Mouse (Mus musculus) Patski (cell line): ENCODE results near the gene Npff. TPM values are rescaled to one million over a fixed set of nuclear protein-coding genes. Genes with fewer than 3 reads are reported as not detected.

Experiments used
- ATAC-seq: fragments of 100-300 bp; one replicate; pipeline ENCODE4 v1.8.0; 2021
- CTCF ChIA-PET: fragments of 350-600 bp; sonication (Branson Sonifier 250); formaldehyde crosslinking; loops from one replicate; lab custom pipeline; 2022; ENCODE audit warnings: inconsistent platforms; lab: Charles Lee
- POLR2A ChIA-PET: fragments of 350-600 bp; sonication (Branson Sonifier 250); formaldehyde crosslinking; loops from one replicate; lab custom pipeline; 2022; ENCODE audit warnings: antibody characterized with exemption, inconsistent platforms; lab: Charles Lee
- DNase-seq: peaks from one replicate; pipeline ENCODE4 v3.0.0-alpha.2; 2011; ENCODE audit warnings: low read depth, low spot score
- H3K27me3 ChIP-seq: fragments of 371-371 bp; one replicate; pipeline ENCODE4 v1.5.1; 2021
- CTCF ChIP-seq: fragments of 100-300 bp; IDR thresholded peaks from one replicate; pipeline ENCODE4 v1.5.1; 2021
- in situ Hi-C: fragments of 300-500 bp; cut with MboI; formaldehyde crosslinking; loops from 3 replicates; pipeline ENCODE4 v1.11.1; 2018; ENCODE audit warnings: low pct_unique_long_range_greater_than_20kb, mixed read lengths
- polyA plus RNA-seq: library from polyadenylated mRNA; unstranded; gene quantifications from one replicate; pipeline ENCODE4 v1.2.3, GENCODE M21; 2021

The Npff gene
- polyA plus RNA-seq, 1 experiment from 2014 or later: 0.83 TPM

GRCm38 (mm10) chr15:102513004-102513403 is 11.7 kb downstream of the Npff start:
- in situ Hi-C loops: no loop called here
- no peak for ATAC-seq
- DNase-seq: no peak
- CTCF ChIA-PET: interaction anchor here (0.8 to 1.4 kb wide), 2 partner anchors 8 to 13 kb away, joined by 3 read pairs; no protein-coding TSS in a partner anchor
- POLR2A ChIA-PET: no interaction called here
- no peak for TF ChIP-seq CTCF
- no peaks in the 10 kb centered on the region for H3K27me3 ChIP-seq

GRCm38 (mm10) chr15:102512471-102512870 is 12.3 kb downstream of the Npff start:
- ChIA-PET CTCF (interaction anchor here (0.8 to 1.4 kb wide), 2 partner anchors 8 to 12 kb away, joined by 3 read pairs; no protein-coding TSS in a partner anchor), POLR2A (interaction anchor here (0.8 kb wide), 1 partner anchor 32 kb away, joined by 3 read pairs; no protein-coding TSS in a partner anchor)
- ATAC-seq: no peak
- in situ Hi-C loops: no loop called here
- no peaks in the 10 kb centered on the region for H3K27me3 ChIP-seq
- DNase-seq: no peak
- no peak for TF ChIP-seq CTCF

GRCm38 (mm10) chr15:102512010-102512409 is 12.7 kb downstream of the Npff start:
- ChIA-PET CTCF (no interaction called here), POLR2A (interaction anchor here (0.8 to 2.5 kb wide), 2 partner anchors 10 to 33 kb away, joined by 3 to 8 read pairs; no protein-coding TSS in a partner anchor)
- in situ Hi-C loops: no loop called here
- ATAC-seq (no peak), DNase-seq (no peak)
- H3K27me3 ChIP-seq: no peaks in the 10 kb centered on the region
- TF ChIP-seq CTCF: no peak

- TF ChIP-seq CTCF: no peak
- in situ Hi-C loops: no loop called here
- ChIA-PET CTCF (interaction anchor here (0.9 to 1.5 kb wide), 2 partner anchors 13 to 14 kb away, joined by 3 to 6 read pairs; partner anchors contain the start of gene Npff), POLR2A (interaction anchor here (0.5 to 2.5 kb wide), 3 partner anchors 10 to 14 kb away, joined by 3 to 8 read pairs (median 5); no protein-coding TSS in a partner anchor)
- H3K27me3 ChIP-seq: no peaks in the 10 kb centered on the region
- DNase-seq (no peak), ATAC-seq (no peak)
Observed at GRCm38 (mm10) chr15:102511285-102511833, 13.4 kb downstream of the Npff start.

GRCm38 (mm10) chr15:102510590-102511284 is 14.0 kb downstream of the Npff start:
- no peak for TF ChIP-seq CTCF
- CTCF ChIA-PET: interaction anchor here (0.9 to 1.5 kb wide), 3 partner anchors 12 to 14 kb away, joined by 3 to 6 read pairs (median 3); partner anchors contain the start of gene Npff

GRCm38 (mm10) chr15:102510110-102510509 is 14.6 kb downstream of the Npff start:
- H3K27me3 ChIP-seq: no peaks in the 10 kb centered on the region
- in situ Hi-C loops: no loop called here
- DNase-seq: no peak
- ChIA-PET POLR2A (interaction anchor here (1.1 to 2.5 kb wide), 3 partner anchors 9 to 10 kb away, joined by 5 to 8 read pairs (median 6); partner anchors contain the start of gene Tarbp2), CTCF (interaction anchor here (1.1 to 1.5 kb wide), 2 partner anchors 14 to 15 kb away, joined by 3 to 6 read pairs; partner anchors contain the start of gene Npff)
- TF ChIP-seq CTCF: no peak
- ATAC-seq: peak; percentile 11

More at GRCm38 (mm10) chr15:102510590-102511284, 14.0 kb downstream of the Npff start:
- DNase-seq (peak; percentile 51), ATAC-seq (peak; percentile 78)
- in situ Hi-C loops: no loop called here
- no peaks in the 10 kb centered on the region for H3K27me3 ChIP-seq
- POLR2A ChIA-PET: interaction anchor here (1.1 to 2.5 kb wide), 3 partner anchors 8 to 11 kb away, joined by 5 to 8 read pairs (median 6); partner anchors contain the start of gene Tarbp2

- ChIA-PET POLR2A (interaction anchor here (0.6 to 2.5 kb wide), 3 partner anchors 9 to 12 kb away, joined by 3 to 8 read pairs (median 6); partner anchors contain the start of gene Tarbp2), CTCF (interaction anchor here (1.2 to 1.4 kb wide), 2 partner anchors 10 to 14 kb away, joined by 3 read pairs; partner anchors contain the start of gene Tarbp2)
- no peak for TF ChIP-seq CTCF
- ATAC-seq (no peak), DNase-seq (no peak)
- no peaks in the 10 kb centered on the region for H3K27me3 ChIP-seq
- in situ Hi-C loops: no loop called here
Observed at GRCm38 (mm10) chr15:102508336-102508735, 16.4 kb downstream of the Npff start.

- ATAC-seq (no peak), DNase-seq (no peak)
- ChIA-PET CTCF (interaction anchor here (0.8 to 1.9 kb wide), 3 partner anchors 9 to 18 kb away, joined by 3 to 5 read pairs (median 3); partner anchors contain the start of genes Map3k12, Npff and Tarbp2), POLR2A (interaction anchor here (1.2 to 2.5 kb wide), 2 partner anchors 11 to 13 kb away, joined by 6 to 8 read pairs; no protein-coding TSS in a partner anchor)
- no peak for TF ChIP-seq CTCF
- H3K27me3 ChIP-seq: no peaks in the 10 kb centered on the region
- in situ Hi-C loops: no loop called here
Observed at GRCm38 (mm10) chr15:102507561-102507960, 17.2 kb downstream of the Npff start.

GRCm38 (mm10) chr15:102506864-102507263 is 17.9 kb downstream of the Npff start:
- no peaks in the 10 kb centered on the region for H3K27me3 ChIP-seq
- ChIA-PET POLR2A (interaction anchor here (0.6 to 2.5 kb wide), 3 partner anchors 10 to 128 kb away, joined by 3 to 8 read pairs (median 6); no protein-coding TSS in a partner anchor), CTCF (interaction anchor here (0.8 to 1.9 kb wide), 2 partner anchors 10 to 18 kb away, joined by 3 to 5 read pairs; partner anchors contain the start of genes Map3k12 and Npff)
- in situ Hi-C loops: no loop called here
- ATAC-seq: no peak
- DNase-seq: no peak
- TF ChIP-seq CTCF: no peak

- in situ Hi-C loops: no loop called here
- no peak for TF ChIP-seq CTCF
- H3K27me3 ChIP-seq: no peaks in the 10 kb centered on the region
- CTCF ChIA-PET: interaction anchor here (1.9 kb wide), 1 partner anchor 19 kb away, joined by 5 read pairs; the partner anchor contains the start of gene Npff
- POLR2A ChIA-PET: interaction anchor here (0.6 to 0.7 kb wide), 2 partner anchors 40 to 129 kb away, joined by 3 to 8 read pairs; no protein-coding TSS in a partner anchor
- no peak for DNase-seq
- no peak for ATAC-seq
Observed at GRCm38 (mm10) chr15:102506464-102506830, 18.3 kb downstream of the Npff start.
